Mouse (Mus musculus): ENCODE results near the gene Lrrc8b. TPM values are rescaled to one million over a fixed set of nuclear protein-coding genes. Genes with fewer than 3 reads are reported as not detected.
A peak's percentile ranks its signal among the peaks of the same experiment; 100 is the strongest.

The Lrrc8b gene
- total and polyA plus RNA-seq, 2 experiments from 2014 or later, result 20.8 to 64.0 TPM

DNA sequence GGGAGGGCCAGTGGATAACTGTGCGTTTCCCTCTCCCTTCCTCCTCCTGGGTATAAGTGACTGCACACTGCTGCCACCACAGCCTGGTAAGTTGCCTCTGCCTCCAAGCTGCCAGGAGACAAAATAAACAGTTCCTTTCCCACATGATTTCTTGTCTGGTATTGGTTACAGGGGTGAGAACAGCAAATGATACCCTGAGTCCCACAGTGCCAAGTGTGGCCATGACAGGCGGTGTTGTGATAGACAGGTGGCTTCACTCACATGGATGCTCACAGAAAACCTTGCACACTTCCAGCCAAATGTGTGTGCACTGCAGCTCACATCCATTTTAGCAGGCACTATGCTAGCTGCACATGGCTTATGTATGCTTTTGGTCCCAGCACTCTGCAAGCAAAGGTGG lies 3.8 kb upstream of the Lrrc8b start:
- ATAC-seq (no peak), DNase-seq (no peak)
- Histone ChIP-seq H3K4me3 (ENCODE audit: low read depth, low read length) (no peak overlapping the region), H3K9me3 (ENCODE audit: low read length) (no peaks in the 10 kb centered on the region), H3K27ac (ENCODE audit: low read depth, low read length) (no peak overlapping the region), H3K27me3 (ENCODE audit: insufficient read depth, low read length) (no peaks in the 10 kb centered on the region), H3K9ac (no peak overlapping the region), H3K4me2 (ENCODE audit: low read depth) (no peak overlapping the region), H3K36me3 (ENCODE audit: insufficient read depth) (no peaks in the 10 kb centered on the region), H3K4me1 (ENCODE audit: insufficient read depth) (no peaks in the 10 kb centered on the region)
- TF ChIP-seq CTCF (IDR thresholded peaks at IDR 0.05; ENCODE audit: low read depth), result no peak
- 69% methylated on average over 2 of the region's 2 CpGs for WGBS

GRCm38 (mm10) chr5:105412634-105413033 lies 2.9 kb upstream of the Lrrc8b start:
- no peaks in the 10 kb centered on the region for H3K4me1 ChIP-seq (ENCODE audit: insufficient read depth)
- H3K27me3 ChIP-seq (ENCODE audit: insufficient read depth, low read length), result no peaks in the 10 kb centered on the region
- WGBS, result 92% methylated on average over 3 of the region's 3 CpGs
- no peak for DNase-seq
- H3K4me3 ChIP-seq (ENCODE audit: low read depth, low read length), result no peak overlapping the region
- no peak overlapping the region for H3K9ac ChIP-seq
- no peak for TF ChIP-seq CTCF (IDR thresholded peaks at IDR 0.05; ENCODE audit: low read depth)
- no peaks in the 10 kb centered on the region for H3K36me3 ChIP-seq (ENCODE audit: insufficient read depth)
- H3K4me2 ChIP-seq (ENCODE audit: low read depth), result no peak overlapping the region
- H3K27ac ChIP-seq (ENCODE audit: low read depth, low read length), result no peak overlapping the region
- no peaks in the 10 kb centered on the region for H3K9me3 ChIP-seq (ENCODE audit: low read length)
- no peak for ATAC-seq

DNA sequence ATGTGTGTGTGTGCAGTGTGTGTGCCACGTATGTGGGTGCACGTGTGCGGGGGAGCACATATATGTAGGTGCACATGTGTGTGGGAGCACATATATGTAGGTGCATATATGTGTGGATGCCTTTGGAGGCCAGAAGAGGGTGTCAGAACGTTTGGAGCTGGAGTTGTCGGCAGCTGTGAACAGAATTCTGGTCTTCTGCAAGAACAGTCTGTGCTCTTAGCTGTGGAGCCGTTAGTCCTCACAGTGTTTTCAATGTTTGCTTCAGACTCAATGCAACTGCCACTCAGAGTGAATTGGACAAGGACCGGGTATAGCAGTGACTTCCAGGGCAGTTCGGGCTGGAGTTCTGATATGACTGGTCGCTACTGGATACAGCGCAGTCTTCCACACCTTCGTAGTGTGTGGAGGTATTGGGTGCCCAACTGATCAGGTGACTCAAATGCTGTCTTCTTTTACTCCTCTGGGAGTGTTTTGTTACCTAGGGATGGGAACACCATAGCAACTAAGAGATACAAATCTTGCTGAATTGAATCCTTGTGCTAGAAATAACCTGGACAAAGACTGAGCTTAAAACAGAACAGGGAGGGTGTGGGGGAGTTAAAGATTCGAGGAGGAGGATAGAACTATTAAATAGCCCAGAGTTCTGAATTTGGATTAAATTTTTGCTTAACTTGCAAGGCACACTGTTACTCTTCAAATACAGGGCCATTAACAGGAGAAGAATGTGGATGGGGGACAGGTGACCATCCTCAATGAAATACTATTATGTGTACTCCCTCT lies 1.0 kb upstream of the Lrrc8b start:
- DNase-seq, result no peak
- Histone ChIP-seq H3K27ac (ENCODE audit: low read depth, low read length) (peak overlapping the region; percentile 94), H3K4me1 (ENCODE audit: insufficient read depth) (no peaks in the 10 kb centered on the region), H3K9me3 (ENCODE audit: low read length) (0 out of 2 replicates have a peak, but pooled peaks cover 9% of the 10 kb centered on the region), H3K27me3 (ENCODE audit: insufficient read depth, low read length) (no peaks in the 10 kb centered on the region), H3K36me3 (ENCODE audit: insufficient read depth) (peaks cover 5% of the 10 kb centered on the region; the same call in 1 of the 2 replicates), H3K9ac (peak overlapping the region; percentile 97), H3K4me3 (ENCODE audit: low read depth, low read length) (peak overlapping the region; percentile 98), H3K4me2 (ENCODE audit: low read depth) (peak overlapping the region; percentile 95)
- TF ChIP-seq CTCF (IDR thresholded peaks at IDR 0.05; ENCODE audit: low read depth), result 0 out of 2 replicates have a peak, but pooled peaks have one; percentile 10
- WGBS, result 78% methylated on average over 12 of the region's 12 CpGs
- peak; percentile 3; the same call in 1 of the 2 replicates for ATAC-seq

- peak overlapping the region; percentile 95 for H3K4me2 ChIP-seq (ENCODE audit: low read depth)
- H3K36me3 ChIP-seq (ENCODE audit: insufficient read depth), result peaks cover 5% of the 10 kb centered on the region; the same call in 1 of the 2 replicates
- peak overlapping the region; percentile 97 for H3K9ac ChIP-seq
- H3K9me3 ChIP-seq (ENCODE audit: low read length), result 0 out of 2 replicates have a peak, but pooled peaks cover 9% of the 10 kb centered on the region
- H3K27ac ChIP-seq (ENCODE audit: low read depth, low read length), result peak overlapping the region; percentile 94
- WGBS, result 2% methylated on average over 29 of the region's 36 CpGs
- H3K27me3 ChIP-seq (ENCODE audit: insufficient read depth, low read length), result no peaks in the 10 kb centered on the region
- no peaks in the 10 kb centered on the region for H3K4me1 ChIP-seq (ENCODE audit: insufficient read depth)
- peak; percentile 29 for DNase-seq
- peak overlapping the region; percentile 98 for H3K4me3 ChIP-seq (ENCODE audit: low read depth, low read length)
- peak; percentile 18 for ATAC-seq
- no peak for TF ChIP-seq CTCF (IDR thresholded peaks at IDR 0.05; ENCODE audit: low read depth)
These were observed 538 bp downstream of the Lrrc8b start for GRCm38 (mm10) chr5:105415951-105416675.

GRCm38 (mm10) chr5:105417217-105417616 lies 1.6 kb downstream of the Lrrc8b start:
- 78% methylated on average over 8 of the region's 8 CpGs for WGBS
- Histone ChIP-seq H3K27me3 (ENCODE audit: insufficient read depth, low read length) (no peaks in the 10 kb centered on the region), H3K9me3 (ENCODE audit: low read length) (0 out of 2 replicates have a peak, but pooled peaks cover 9% of the 10 kb centered on the region), H3K4me1 (ENCODE audit: insufficient read depth) (no peaks in the 10 kb centered on the region), H3K9ac (no peak overlapping the region), H3K27ac (ENCODE audit: low read depth, low read length) (no peak overlapping the region), H3K4me3 (ENCODE audit: low read depth, low read length) (no peak overlapping the region), H3K4me2 (ENCODE audit: low read depth) (no peak overlapping the region), H3K36me3 (ENCODE audit: insufficient read depth) (peaks cover 5% of the 10 kb centered on the region; the same call in 1 of the 2 replicates)
- no peak for TF ChIP-seq CTCF (IDR thresholded peaks at IDR 0.05; ENCODE audit: low read depth)
- ATAC-seq (no peak), DNase-seq (no peak)

DNA sequence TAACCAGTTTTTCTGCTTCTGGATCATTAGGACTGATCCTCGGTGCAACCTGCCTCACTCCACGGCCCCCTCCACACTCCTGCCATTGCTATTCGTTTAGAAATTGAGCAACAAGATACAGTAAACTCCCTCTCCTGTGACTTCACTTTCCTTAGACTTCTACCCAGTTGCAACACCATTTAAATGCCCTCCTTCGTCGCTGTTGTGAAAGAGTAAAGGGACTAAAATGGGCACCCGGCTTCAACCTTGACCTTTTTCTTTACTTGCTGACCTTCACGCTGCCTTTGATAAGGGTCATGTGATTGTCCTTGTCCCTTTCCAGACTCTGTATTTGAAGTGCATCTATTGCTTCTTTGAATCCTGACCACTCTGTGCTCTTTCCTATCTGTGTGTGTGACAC lies 2.8 kb downstream of the Lrrc8b start:
- WGBS, result 92% methylated on average over 7 of the region's 7 CpGs

More for the DNA sequence above, 2.8 kb downstream of the Lrrc8b start:
- H3K4me1 ChIP-seq (ENCODE audit: insufficient read depth), result no peaks in the 10 kb centered on the region
- H3K4me2 ChIP-seq (ENCODE audit: low read depth), result no peak overlapping the region
- H3K9ac ChIP-seq, result no peak overlapping the region
- ATAC-seq (no peak), DNase-seq (no peak)
- H3K27me3 ChIP-seq (ENCODE audit: insufficient read depth, low read length), result no peaks in the 10 kb centered on the region
- H3K4me3 ChIP-seq (ENCODE audit: low read depth, low read length), result no peak overlapping the region
- TF ChIP-seq CTCF (IDR thresholded peaks at IDR 0.05; ENCODE audit: low read depth), result no peak
- H3K27ac ChIP-seq (ENCODE audit: low read depth, low read length), result no peak overlapping the region
- peaks cover 5% of the 10 kb centered on the region; the same call in 1 of the 2 replicates for H3K36me3 ChIP-seq (ENCODE audit: insufficient read depth)
- 0 out of 2 replicates have a peak, but pooled peaks cover 9% of the 10 kb centered on the region for H3K9me3 ChIP-seq (ENCODE audit: low read length)

Data from forebrain, postnatal 0 days (tissue).